Mouse (Mus musculus) forebrain, embryonic 15.5 days (tissue): Measurements from ENCODE around the gene Islr. TPM values are rescaled to one million over a fixed set of nuclear protein-coding genes. Genes with fewer than 3 reads are reported as not detected.
A peak's percentile ranks its signal among the peaks of the same experiment; 100 is the strongest.

Experiments used
- ATAC-seq: fragments of 200-750 bp; cut with Nextera tagmentation; replicated peaks from 2 replicates; pipeline ENCODE4 v1.8.0; 2017; ENCODE audit warnings: mild to moderate bottlenecking, moderate TSS enrichment, moderate library complexity
- H3K27ac ChIP-seq: fragments of 300-500 bp; sonication (generic); replicated peaks from 2 replicates; pipeline ENCODE4 v1.5.1; 2015; ENCODE audit warnings: mild to moderate bottlenecking, inconsistent platforms
- H3K27me3 ChIP-seq: fragments of 300-500 bp; sonication (generic); 2 replicates; pipeline ENCODE4 v1.6.1; 2015; ENCODE audit warnings: inconsistent platforms
- H3K36me3 ChIP-seq: fragments of 300-500 bp; sonication (generic); 2 replicates; pipeline ENCODE4 v1.6.1; 2015; ENCODE audit warnings: mild to moderate bottlenecking, inconsistent platforms
- H3K4me1 ChIP-seq: fragments of 300-500 bp; sonication (generic); 2 replicates; pipeline ENCODE4 v1.6.1; 2015; ENCODE audit warnings: inconsistent platforms
- H3K4me2 ChIP-seq: fragments of 300-500 bp; sonication (generic); replicated peaks from 2 replicates; pipeline ENCODE4 v1.6.1; 2015; ENCODE audit warnings: mild to moderate bottlenecking, inconsistent platforms
- H3K4me3 ChIP-seq: fragments of 300-500 bp; sonication (generic); 2 replicates; pipeline ENCODE4 v1.5.1; 2015; ENCODE audit warnings: mild to moderate bottlenecking, inconsistent platforms
- H3K9ac ChIP-seq: fragments of 300-500 bp; sonication (generic); replicated peaks from 2 replicates; pipeline ENCODE4 v1.6.1; 2015; ENCODE audit warnings: mild to moderate bottlenecking, inconsistent platforms
- H3K9me3 ChIP-seq: fragments of 300-500 bp; sonication (generic); 2 replicates; pipeline ENCODE4 v1.6.1; 2016; ENCODE audit warnings: inconsistent platforms
- WGBS: fragments of 180-500 bp; shearing (Covaris S2); methylation state at CpG from one replicate; pipeline ENCODE4 v1.1.7; 2015; ENCODE audit warnings: mixed read lengths; 5-methylcytosine and 5-hydroxymethylcytosine counted together
- microRNA-seq: library from miRNA; unstranded; fragments of <30 nt; microRNA quantifications from one replicate; pipeline ENCODE4, GENCODE M21; 2016
- polyA plus RNA-seq: library from polyadenylated mRNA; unstranded; fragments of >200 nt; fragmentation: Nextera tagmentation; extraction: Ambion mirVana; gene quantifications from 2 replicates; pipeline ENCODE4 v1.2.1, GENCODE M21; 2015

Islr gene
- polyA plus RNA-seq, 1 experiment from 2014 or later, result 15.1 TPM

GRCm38 (mm10) chr9:58113279-58113884 lies 90.7 kb downstream of the Islr start:
- Histone ChIP-seq H3K9ac (peak overlapping the region; percentile 50), H3K4me1 (peaks cover 75% of the 10 kb centered on the region), H3K9me3 (no peaks in the 10 kb centered on the region), H3K4me2 (peak overlapping the region; percentile 48), H3K36me3 (no peaks in the 10 kb centered on the region), H3K27ac (peak overlapping the region; percentile 99), H3K27me3 (no peaks in the 10 kb centered on the region), H3K4me3 (peak overlapping the region; percentile 22)
- under 1% methylated on average over 22 of the region's 22 CpGs for WGBS
- peak; percentile 21 for ATAC-seq

GRCm38 (mm10) chr9:58112866-58113278 lies 91.2 kb downstream of the Islr start:
- peak overlapping the region; percentile 22 for H3K4me3 ChIP-seq
- H3K36me3 ChIP-seq, result no peaks in the 10 kb centered on the region
- H3K9ac ChIP-seq, result peak overlapping the region; percentile 50
- peak; percentile 74 for ATAC-seq
- H3K9me3 ChIP-seq, result no peaks in the 10 kb centered on the region
- H3K27ac ChIP-seq, result peak overlapping the region; percentile 99
- peaks cover 77% of the 10 kb centered on the region for H3K4me1 ChIP-seq
- H3K27me3 ChIP-seq, result no peaks in the 10 kb centered on the region
- WGBS, result 2% methylated on average over 6 of the region's 6 CpGs
- H3K4me2 ChIP-seq, result peak overlapping the region; percentile 48

- Histone ChIP-seq H3K36me3 (no peaks in the 10 kb centered on the region), H3K9ac (peak overlapping the region; percentile 28; the same call in 1 of the 2 replicates), H3K4me1 (peaks cover 82% of the 10 kb centered on the region), H3K4me2 (peak overlapping the region; percentile 48), H3K4me3 (no peak overlapping the region), H3K9me3 (no peaks in the 10 kb centered on the region), H3K27me3 (no peaks in the 10 kb centered on the region), H3K27ac (peak overlapping the region; percentile 99)
- peak; percentile 69 for ATAC-seq
- under 1% methylated on average over 6 of the region's 6 CpGs for WGBS
Observed at GRCm38 (mm10) chr9:58112321-58112751, 91.8 kb downstream of the Islr start.

- H3K27me3 ChIP-seq, result no peaks in the 10 kb centered on the region
- H3K4me3 ChIP-seq, result no peak overlapping the region
- peak overlapping the region; percentile 99 for H3K27ac ChIP-seq
- H3K36me3 ChIP-seq, result no peaks in the 10 kb centered on the region
- H3K4me2 ChIP-seq, result no peak overlapping the region
- peak; percentile 56 for ATAC-seq
- no peaks in the 10 kb centered on the region for H3K9me3 ChIP-seq
- H3K4me1 ChIP-seq, result peaks cover 76% of the 10 kb centered on the region
- peak overlapping the region; percentile 28; the same call in 1 of the 2 replicates for H3K9ac ChIP-seq
- 29% methylated on average over 6 of the region's 6 CpGs for WGBS
Observed at GRCm38 (mm10) chr9:58111431-58111830, 92.7 kb downstream of the Islr start.

GRCm38 (mm10) chr9:58110787-58111186 lies 93.3 kb downstream of the Islr start:
- Histone ChIP-seq H3K4me1 (peaks cover 76% of the 10 kb centered on the region), H3K9ac (no peak overlapping the region), H3K27me3 (no peaks in the 10 kb centered on the region), H3K27ac (peak overlapping the region; percentile 99), H3K36me3 (no peaks in the 10 kb centered on the region), H3K9me3 (no peaks in the 10 kb centered on the region), H3K4me3 (no peak overlapping the region), H3K4me2 (no peak overlapping the region)
- WGBS, result 54% methylated on average over 5 of the region's 5 CpGs
- ATAC-seq, result no peak

GRCm38 (mm10) chr9:58107494-58107893 lies 96.6 kb downstream of the Islr start:
- Histone ChIP-seq H3K4me2 (no peak overlapping the region), H3K9ac (no peak overlapping the region), H3K4me3 (no peak overlapping the region), H3K9me3 (no peaks in the 10 kb centered on the region), H3K27me3 (no peaks in the 10 kb centered on the region), H3K36me3 (no peaks in the 10 kb centered on the region), H3K4me1 (peaks cover 64% of the 10 kb centered on the region), H3K27ac (peak overlapping the region; percentile 68)
- no peak for ATAC-seq
- 57% methylated on average over 5 of the region's 5 CpGs for WGBS

Small RNAs within 50 kb of the gene (microRNA-seq; reads per million reads assigned to microRNA genes)
- not detected for gene Mir6385

Other genes starting within 250 kb of the Islr start
- 0.31 and 0.45 TPM in 2 replicates for gene Cyp11a1, start 197.9 kb downstream of the Islr start, polyA plus RNA-seq
- gene Stra6, start 140.5 kb downstream of the Islr start, polyA plus RNA-seq, result 8.7 and 10.8 TPM in 2 replicates
- gene Ccdc33, start 85.5 kb downstream of the Islr start, polyA plus RNA-seq, result 0.93 and 1.1 TPM in 2 replicates
- 83.3 and 83.4 TPM in 2 replicates for gene Islr2, start within 50 bp of the Islr start, polyA plus RNA-seq
- 7.5 and 8.8 TPM in 2 replicates for gene Pml, start 45.5 kb upstream of the Islr start, polyA plus RNA-seq
- 107 and 109 TPM in 2 replicates for gene Stoml1, start 48.9 kb upstream of the Islr start, polyA plus RNA-seq
- gene Loxl1, start 108.9 kb upstream of the Islr start, polyA plus RNA-seq, result 13.9 and 14.3 TPM in 2 replicates
- not detected in 2 replicates for gene Tbc1d21, start 166.1 kb upstream of the Islr start, polyA plus RNA-seq